Mouse (Mus musculus) neural tube, embryonic 15.5 days (tissue): Measurements from ENCODE around the gene Aoah. TPM values are rescaled to one million over a fixed set of nuclear protein-coding genes. Genes with fewer than 3 reads are reported as not detected.

ENCODE experiments used
- ATAC-seq: fragments of 200-750 bp; cut with Nextera tagmentation; 2 replicates; pipeline ENCODE4 v1.8.0; 2017; ENCODE audit warnings: mild to moderate bottlenecking, moderate TSS enrichment, moderate library complexity; ENCODE audit not compliant: low FRiP score
- H3K27ac ChIP-seq: fragments of 300-500 bp; sonication (generic); replicated peaks from 2 replicates; pipeline ENCODE4 v1.5.1; 2015; ENCODE audit warnings: mild to moderate bottlenecking, inconsistent platforms
- H3K27me3 ChIP-seq: fragments of 300-500 bp; sonication (generic); replicated peaks from 2 replicates; pipeline ENCODE4 v1.6.1; 2015; ENCODE audit warnings: inconsistent platforms
- H3K36me3 ChIP-seq: fragments of 300-500 bp; sonication (generic); 2 replicates; pipeline ENCODE4 v1.6.1; 2015; ENCODE audit warnings: inconsistent platforms
- H3K4me1 ChIP-seq: fragments of 300-500 bp; sonication (generic); 2 replicates; pipeline ENCODE4 v1.6.1; 2015; ENCODE audit warnings: inconsistent platforms
- H3K4me2 ChIP-seq: fragments of 300-500 bp; sonication (generic); 2 replicates; pipeline ENCODE4 v1.6.1; 2015; ENCODE audit warnings: inconsistent platforms, mild to moderate bottlenecking, moderate library complexity
- H3K4me3 ChIP-seq: fragments of 300-500 bp; sonication (generic); replicated peaks from 2 replicates; pipeline ENCODE4 v1.5.1; 2015; ENCODE audit warnings: mild to moderate bottlenecking, inconsistent platforms
- H3K9ac ChIP-seq: fragments of 300-500 bp; sonication (generic); replicated peaks from 2 replicates; pipeline ENCODE4 v1.6.1; 2015; ENCODE audit warnings: mild to moderate bottlenecking, inconsistent platforms
- H3K9me3 ChIP-seq: fragments of 300-500 bp; sonication (generic); replicated peaks from 2 replicates; pipeline ENCODE4 v1.6.1; 2016; ENCODE audit warnings: inconsistent platforms
- WGBS: fragments of 180-500 bp; shearing (Covaris S2); methylation state at CpG from one replicate; pipeline ENCODE4 v1.1.7; 2015; ENCODE audit warnings: mixed read lengths; 5-methylcytosine and 5-hydroxymethylcytosine counted together
- polyA plus RNA-seq: library from polyadenylated mRNA; unstranded; fragments of >200 nt; fragmentation: Nextera tagmentation; extraction: Ambion mirVana; gene quantifications from 2 replicates; pipeline ENCODE4 v1.2.1, GENCODE M21; 2015

Gene Aoah
- polyA plus RNA-seq, 1 experiment from 2014 or later, result 0.60 TPM

GRCm38 (mm10) chr13:21005642-21006320, 211.9 kb downstream of the Aoah start:
- Histone ChIP-seq H3K4me3 (no peak overlapping the region), H3K9me3 (no peaks in the 10 kb centered on the region), H3K27me3 (no peaks in the 10 kb centered on the region), H3K9ac (no peak overlapping the region), H3K36me3 (no peaks in the 10 kb centered on the region), H3K27ac (no peak overlapping the region), H3K4me1 (no peaks in the 10 kb centered on the region), H3K4me2 (no peak overlapping the region)
- 36% methylated on average over 5 of the region's 5 CpGs for WGBS
- ATAC-seq, result peak; percentile 56

DNA sequence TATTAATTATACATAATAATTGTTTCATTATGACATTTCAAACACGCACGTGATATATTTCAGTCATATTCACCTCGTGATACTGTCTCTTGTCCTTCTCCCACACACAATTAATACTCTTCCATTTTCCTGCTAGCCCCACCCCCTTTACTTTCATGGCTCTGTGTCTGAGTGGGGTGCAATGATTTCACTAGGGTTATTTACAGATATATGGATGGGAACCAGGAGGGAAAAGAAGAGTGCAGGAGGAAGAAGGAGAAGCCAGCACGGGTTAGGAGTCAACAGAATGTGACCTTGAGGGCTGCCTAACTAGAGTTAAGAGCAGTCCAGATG, 212.4 kb downstream of the Aoah start:
- ATAC-seq, result peak; percentile 52; the same call in 1 of the 2 replicates
- no peaks in the 10 kb centered on the region for H3K36me3 ChIP-seq
- no peak overlapping the region for H3K9ac ChIP-seq
- no peaks in the 10 kb centered on the region for H3K9me3 ChIP-seq
- no peak overlapping the region for H3K4me2 ChIP-seq
- H3K27me3 ChIP-seq, result no peaks in the 10 kb centered on the region
- no peak overlapping the region for H3K27ac ChIP-seq
- H3K4me1 ChIP-seq, result no peaks in the 10 kb centered on the region
- WGBS, result 58% methylated on average over 4 of the region's 4 CpGs
- H3K4me3 ChIP-seq, result no peak overlapping the region

DNA sequence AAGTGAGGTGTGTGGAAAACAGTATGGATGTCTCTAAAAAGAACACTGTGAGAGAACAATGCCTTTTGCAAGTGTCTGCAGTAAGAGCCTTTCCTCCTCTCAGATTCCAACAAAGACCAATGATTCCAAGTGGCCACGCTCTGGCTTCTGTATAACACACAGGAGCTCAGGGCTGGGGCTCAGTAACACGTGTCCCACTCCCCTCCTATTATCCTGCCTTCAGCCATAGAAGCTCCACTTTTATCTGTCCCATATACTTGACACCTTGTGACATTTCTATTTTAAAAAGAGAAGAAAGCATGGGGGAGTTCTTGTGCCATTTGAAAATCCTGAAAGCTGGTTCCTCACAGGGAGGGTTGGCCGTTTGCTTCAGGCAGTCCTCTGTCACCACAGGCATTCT, 219.7 kb downstream of the Aoah start:
- no peaks in the 10 kb centered on the region for H3K27me3 ChIP-seq
- H3K4me3 ChIP-seq, result no peak overlapping the region
- H3K27ac ChIP-seq, result no peak overlapping the region
- no peak overlapping the region for H3K4me2 ChIP-seq
- no peaks in the 10 kb centered on the region for H3K36me3 ChIP-seq
- ATAC-seq, result no peak
- no peaks in the 10 kb centered on the region for H3K4me1 ChIP-seq
- H3K9me3 ChIP-seq, result no peaks in the 10 kb centered on the region
- no peak overlapping the region for H3K9ac ChIP-seq
- WGBS, result 79% methylated on average over 3 of the region's 3 CpGs

DNA sequence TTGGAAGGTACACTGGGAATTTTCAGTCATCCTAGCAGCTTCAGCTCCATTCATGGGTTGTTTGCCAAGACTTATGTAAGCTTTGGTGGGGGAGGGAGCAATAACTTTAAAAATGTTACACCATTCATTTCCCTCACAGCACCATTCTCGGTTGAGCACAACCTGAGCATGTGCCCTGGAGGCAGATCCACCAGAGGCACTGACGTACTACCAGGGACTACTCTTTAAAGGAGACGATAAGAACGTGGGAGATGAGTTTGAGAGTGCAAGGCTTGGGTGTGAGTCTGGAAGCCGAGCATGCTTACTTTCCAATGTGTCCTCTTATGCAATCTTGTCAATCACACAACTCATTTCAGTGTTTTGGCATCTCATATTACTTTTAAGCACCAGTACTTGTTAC, 230.9 kb downstream of the Aoah start:
- H3K27me3 ChIP-seq, result no peaks in the 10 kb centered on the region
- no peak overlapping the region for H3K9ac ChIP-seq
- no peaks in the 10 kb centered on the region for H3K4me1 ChIP-seq
- H3K27ac ChIP-seq, result no peak overlapping the region
- no peaks in the 10 kb centered on the region for H3K36me3 ChIP-seq
- ATAC-seq, result no peak
- WGBS, result 83% methylated on average over 5 of the region's 5 CpGs
- H3K9me3 ChIP-seq, result no peaks in the 10 kb centered on the region
- H3K4me2 ChIP-seq, result no peak overlapping the region
- no peak overlapping the region for H3K4me3 ChIP-seq

DNA sequence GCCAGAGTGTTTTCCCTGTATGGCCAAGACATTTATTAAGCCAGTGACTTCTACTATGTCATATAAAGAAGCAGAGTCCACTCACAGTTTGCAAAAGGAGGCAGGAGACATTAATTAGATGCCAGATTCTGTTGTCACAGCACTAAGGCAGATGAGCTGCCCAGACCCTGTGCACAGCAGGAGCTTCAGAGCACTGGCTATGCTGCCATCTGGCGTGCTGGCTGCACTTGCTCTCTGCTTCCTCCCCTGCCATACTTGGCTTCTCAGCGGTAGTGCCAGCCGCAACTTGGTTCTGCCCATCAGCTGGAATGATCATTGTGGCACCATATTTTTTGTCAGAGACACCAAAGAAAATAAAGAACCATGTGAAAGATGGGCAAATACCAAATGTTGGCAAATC, 239.3 kb downstream of the Aoah start:
- ATAC-seq, result peak; percentile 83; the same call in 1 of the 2 replicates
- WGBS, result 49% methylated on average over 3 of the region's 3 CpGs
- no peak overlapping the region for H3K27ac ChIP-seq

DNA sequence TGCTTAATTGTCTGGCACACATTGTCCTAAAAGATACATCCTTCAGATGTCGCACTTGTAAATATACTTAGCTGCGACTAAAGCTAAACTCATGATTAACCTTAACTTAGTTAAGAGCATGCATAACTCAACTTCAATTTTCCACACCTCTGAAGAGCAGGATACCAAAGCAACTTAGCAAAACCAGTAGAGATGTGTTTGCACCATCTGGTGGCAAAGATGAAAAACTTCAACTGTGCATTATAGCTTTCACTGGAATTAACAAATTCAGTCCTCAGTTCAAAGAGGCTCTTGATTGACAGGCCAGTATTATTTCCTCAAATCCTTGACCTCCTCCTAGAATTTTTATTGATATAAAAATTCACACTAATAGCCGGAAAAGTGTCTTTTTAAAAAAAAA, 241.1 kb downstream of the Aoah start:
- Histone ChIP-seq H3K4me3 (no peak overlapping the region), H3K36me3 (no peaks in the 10 kb centered on the region)
- WGBS, result 81% methylated on average over 3 of the region's 3 CpGs

More for the DNA sequence above, 239.3 kb downstream of the Aoah start:
- Histone ChIP-seq H3K36me3 (no peaks in the 10 kb centered on the region), H3K9me3 (no peaks in the 10 kb centered on the region), H3K27me3 (no peaks in the 10 kb centered on the region), H3K4me2 (no peak overlapping the region), H3K4me3 (no peak overlapping the region), H3K9ac (no peak overlapping the region), H3K4me1 (no peaks in the 10 kb centered on the region)

GRCm38 (mm10) chr13:21035981-21036380, 242.1 kb downstream of the Aoah start:
- ATAC-seq, result no peak
- Histone ChIP-seq H3K9ac (no peak overlapping the region), H3K4me3 (no peak overlapping the region)

More for the DNA sequence above, 241.1 kb downstream of the Aoah start:
- H3K4me1 ChIP-seq, result no peaks in the 10 kb centered on the region
- ATAC-seq, result peak; percentile 55; the same call in 1 of the 2 replicates
- no peaks in the 10 kb centered on the region for H3K27me3 ChIP-seq
- no peak overlapping the region for H3K4me2 ChIP-seq
- H3K27ac ChIP-seq, result no peak overlapping the region
- H3K9me3 ChIP-seq, result no peaks in the 10 kb centered on the region
- no peak overlapping the region for H3K9ac ChIP-seq

DNA sequence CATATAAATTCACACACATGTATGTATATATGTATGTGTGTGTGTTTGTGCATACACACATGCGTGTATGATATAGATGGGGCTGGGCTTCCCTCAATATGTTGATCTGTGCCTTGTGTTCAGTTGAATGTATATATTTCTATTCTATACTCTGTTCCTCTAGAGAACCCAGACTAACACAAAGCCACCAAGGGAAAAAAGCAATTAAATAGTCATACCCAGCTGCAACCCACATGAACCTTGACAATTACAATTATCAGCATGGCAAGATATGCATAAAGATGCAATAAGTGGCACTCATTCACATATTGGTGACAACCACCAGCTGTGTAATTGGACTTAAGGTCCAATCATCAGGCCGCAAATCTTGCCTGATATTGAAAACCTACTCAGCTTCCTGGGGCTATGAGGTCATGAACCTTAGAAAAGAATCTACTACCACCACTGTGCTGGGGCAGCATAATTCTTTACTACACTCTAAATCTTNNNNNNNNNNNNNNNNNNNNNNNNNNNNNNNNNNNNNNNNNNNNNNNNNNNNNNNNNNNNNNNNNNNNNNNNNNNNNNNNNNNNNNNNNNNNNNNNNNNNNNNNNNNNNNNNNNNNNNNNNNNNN, 246.8 kb downstream of the Aoah start:
- no peak overlapping the region for H3K4me3 ChIP-seq
- H3K4me2 ChIP-seq, result no peak overlapping the region
- no peaks in the 10 kb centered on the region for H3K27me3 ChIP-seq
- WGBS, result 68% methylated on average over 2 of the region's 2 CpGs
- H3K9ac ChIP-seq, result no peak overlapping the region
- H3K9me3 ChIP-seq, result no peaks in the 10 kb centered on the region
- ATAC-seq, result no peak
- H3K36me3 ChIP-seq, result no peaks in the 10 kb centered on the region
- H3K27ac ChIP-seq, result no peak overlapping the region
- H3K4me1 ChIP-seq, result no peaks in the 10 kb centered on the region

More at GRCm38 (mm10) chr13:21035981-21036380, 242.1 kb downstream of the Aoah start:
- no peak overlapping the region for H3K4me2 ChIP-seq
- H3K9me3 ChIP-seq, result no peaks in the 10 kb centered on the region
- H3K27ac ChIP-seq, result no peak overlapping the region
- H3K36me3 ChIP-seq, result no peaks in the 10 kb centered on the region
- no peaks in the 10 kb centered on the region for H3K27me3 ChIP-seq
- H3K4me1 ChIP-seq, result no peaks in the 10 kb centered on the region

DNA sequence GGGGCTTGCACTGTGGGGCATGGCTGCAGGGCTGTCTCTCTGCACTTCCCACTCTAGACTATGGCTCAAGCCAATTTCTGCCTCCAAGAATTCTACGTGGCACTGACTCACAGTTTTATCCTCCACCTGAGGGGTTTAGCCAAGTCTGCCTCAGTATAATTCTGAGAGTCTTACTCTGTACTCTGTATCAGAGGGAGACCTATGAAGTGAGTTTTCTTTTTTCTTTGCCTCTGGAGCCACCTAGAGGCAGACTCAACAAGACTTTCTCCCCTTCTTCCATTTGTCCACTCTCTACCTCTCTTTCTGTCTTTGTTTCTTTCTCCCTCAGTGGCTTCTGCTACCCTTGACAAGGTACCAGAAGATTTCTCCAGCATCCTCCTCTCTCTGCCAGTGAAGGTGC, 256.2 kb downstream of the Aoah start:
- H3K9ac ChIP-seq, result no peak overlapping the region
- 43% methylated on average over 1 of the region's 1 CpGs for WGBS
- no peak overlapping the region for H3K27ac ChIP-seq
- peak; percentile 70; the same call in 1 of the 2 replicates for ATAC-seq
- H3K36me3 ChIP-seq, result no peaks in the 10 kb centered on the region
- no peak overlapping the region for H3K4me2 ChIP-seq
- H3K9me3 ChIP-seq, result no peaks in the 10 kb centered on the region
- H3K27me3 ChIP-seq, result no peaks in the 10 kb centered on the region
- no peak overlapping the region for H3K4me3 ChIP-seq
- no peaks in the 10 kb centered on the region for H3K4me1 ChIP-seq

GRCm38 (mm10) chr13:21066021-21066420, 272.1 kb downstream of the Aoah start:
- Histone ChIP-seq H3K4me2 (no peak overlapping the region), H3K4me1 (no peaks in the 10 kb centered on the region), H3K36me3 (no peaks in the 10 kb centered on the region), H3K9ac (no peak overlapping the region), H3K27ac (no peak overlapping the region), H3K27me3 (no peaks in the 10 kb centered on the region), H3K9me3 (no peaks in the 10 kb centered on the region), H3K4me3 (no peak overlapping the region)
- 88% methylated on average over 2 of the region's 2 CpGs for WGBS
- no peak for ATAC-seq

- no peak within 1 kb of the TSS for H3K9ac ChIP-seq
- H3K4me3 ChIP-seq, result no peak within 1 kb of the TSS
- no peak within 1 kb of the TSS for H3K27ac ChIP-seq
- H3K9me3 ChIP-seq, result no peaks in the 10 kb centered on the region
- WGBS, result 79% methylated on average over 3 of the region's 3 CpGs
- ATAC-seq, result no peak
- H3K4me1 ChIP-seq, result no peaks in the 10 kb centered on the region
- H3K36me3 ChIP-seq, result no peaks in the 10 kb centered on the region
- no peak within 1 kb of the TSS for H3K4me2 ChIP-seq
- no peaks in the 10 kb centered on the region for H3K27me3 ChIP-seq
Observed at GRCm38 (mm10) chr13:21074847-21075246, 280.9 kb downstream of the Aoah start, which contains the start of gene Olfr1370. Gene Olfr1370, minus strand, starts transcription at chr13:21074947.

- no peaks in the 10 kb centered on the region for H3K36me3 ChIP-seq
- WGBS, result 86% methylated on average over 2 of the region's 2 CpGs
- no peak overlapping the region for H3K4me3 ChIP-seq
- no peak overlapping the region for H3K4me2 ChIP-seq
- H3K4me1 ChIP-seq, result no peaks in the 10 kb centered on the region
- ATAC-seq, result no peak
- H3K27ac ChIP-seq, result no peak overlapping the region
- no peaks in the 10 kb centered on the region for H3K27me3 ChIP-seq
- H3K9me3 ChIP-seq, result no peaks in the 10 kb centered on the region
- no peak overlapping the region for H3K9ac ChIP-seq
Observed at GRCm38 (mm10) chr13:21082686-21083085, 288.8 kb downstream of the Aoah start.
